Mouse (Mus musculus) intestine, embryonic 15.5 days (tissue): ENCODE measurements around the gene Myl3. TPM values are rescaled to one million over a fixed set of nuclear protein-coding genes. Genes with fewer than 3 reads are reported as not detected.
A peak's percentile ranks its signal among the peaks of the same experiment; 100 is the strongest.

Experiments
- ATAC-seq: fragments of 200-750 bp; cut with Nextera tagmentation; 2 replicates; pipeline ENCODE4 v1.8.0; 2017; ENCODE audit warnings: moderate TSS enrichment, moderate library complexity
- H3K27ac ChIP-seq: fragments of 300-500 bp; sonication (generic); 2 replicates; pipeline ENCODE4 v1.5.1; 2015; ENCODE audit warnings: mild to moderate bottlenecking, inconsistent platforms
- H3K27me3 ChIP-seq: fragments of 300-500 bp; sonication (generic); replicated peaks from 2 replicates; pipeline ENCODE4 v1.6.1; 2015; ENCODE audit warnings: inconsistent platforms
- H3K36me3 ChIP-seq: fragments of 300-500 bp; sonication (generic); 2 replicates; pipeline ENCODE4 v1.6.1; 2015; ENCODE audit warnings: inconsistent platforms
- H3K4me1 ChIP-seq: fragments of 300-500 bp; sonication (generic); replicated peaks from 2 replicates; pipeline ENCODE4 v1.6.1; 2015; ENCODE audit warnings: inconsistent platforms
- H3K4me2 ChIP-seq: fragments of 300-500 bp; sonication (generic); replicated peaks from 2 replicates; pipeline ENCODE4 v1.6.1; 2015; ENCODE audit warnings: mild to moderate bottlenecking, inconsistent platforms
- H3K4me3 ChIP-seq: fragments of 300-500 bp; sonication (generic); replicated peaks from 2 replicates; pipeline ENCODE4 v1.5.1; 2015; ENCODE audit warnings: inconsistent platforms
- H3K9ac ChIP-seq: fragments of 300-500 bp; sonication (generic); 2 replicates; pipeline ENCODE4 v1.6.1; 2015; ENCODE audit warnings: inconsistent platforms
- H3K9me3 ChIP-seq: fragments of 300-500 bp; sonication (generic); 2 replicates; pipeline ENCODE4 v1.6.1; 2016; ENCODE audit warnings: inconsistent platforms
- WGBS: fragments of 180-500 bp; shearing (Covaris S2); methylation state at CpG from one replicate; pipeline ENCODE4 v1.1.7; 2015; 5-methylcytosine and 5-hydroxymethylcytosine counted together
- polyA plus RNA-seq: library from polyadenylated mRNA; unstranded; fragments of >200 nt; fragmentation: Nextera tagmentation; extraction: Ambion mirVana; gene quantifications from 2 replicates; pipeline ENCODE4 v1.2.1, GENCODE M21; 2015

Gene Myl3
- polyA plus RNA-seq, 1 experiment from 2014 or later = 0.58 TPM

DNA sequence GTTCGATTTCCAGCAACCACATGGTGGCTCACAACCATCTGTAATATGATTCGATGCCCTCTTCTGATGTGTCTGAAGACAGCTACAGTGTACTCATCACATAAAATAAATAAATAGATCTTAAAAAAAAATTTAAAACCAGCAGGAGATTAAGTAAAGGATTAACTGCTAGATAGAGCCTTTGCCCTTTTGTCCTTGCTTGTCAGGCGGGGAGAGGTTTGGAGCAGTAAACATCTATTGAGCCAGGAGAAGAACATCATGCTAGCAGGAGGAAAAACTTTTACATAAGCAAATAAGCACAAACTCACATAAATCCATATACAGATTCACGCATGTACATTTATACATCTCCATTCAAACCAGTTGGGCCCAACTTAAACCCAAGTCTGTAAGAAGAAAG lies 29.1 kb upstream of the Myl3 start:
- no peak overlapping the region for H3K9ac ChIP-seq
- H3K27ac ChIP-seq = no peak overlapping the region
- no peaks in the 10 kb centered on the region for H3K9me3 ChIP-seq
- no peak overlapping the region for H3K4me2 ChIP-seq
- WGBS = 72% methylated on average over 4 of the region's 4 CpGs
- H3K36me3 ChIP-seq = 0 out of 2 replicates have a peak, but pooled peaks cover 2% of the 10 kb centered on the region
- no peak for ATAC-seq
- no peak overlapping the region for H3K4me3 ChIP-seq
- peaks cover 26% of the 10 kb centered on the region for H3K4me1 ChIP-seq
- H3K27me3 ChIP-seq = no peaks in the 10 kb centered on the region

DNA sequence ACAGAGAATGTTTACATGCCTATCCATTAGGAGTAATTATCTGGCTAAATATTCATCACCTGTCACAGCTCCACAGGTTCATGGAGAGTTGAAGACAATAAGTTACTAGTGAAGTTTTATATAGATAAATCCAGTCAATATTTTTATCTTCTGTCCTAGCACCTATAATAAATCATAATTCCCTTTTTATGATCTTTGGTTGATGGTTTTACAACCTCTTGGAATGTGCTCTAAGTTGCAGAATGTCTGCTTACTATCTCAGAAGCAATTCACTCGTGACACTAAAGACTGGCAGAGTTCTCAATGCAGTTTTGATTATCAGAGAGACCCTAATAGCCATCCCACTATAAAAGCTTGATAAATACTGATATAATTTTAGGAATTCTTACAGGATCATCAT lies 28.3 kb upstream of the Myl3 start:
- Histone ChIP-seq H3K4me1 (peaks cover 25% of the 10 kb centered on the region), H3K27me3 (no peaks in the 10 kb centered on the region), H3K4me2 (no peak overlapping the region), H3K36me3 (0 out of 2 replicates have a peak, but pooled peaks cover 2% of the 10 kb centered on the region), H3K4me3 (no peak overlapping the region), H3K9ac (no peak overlapping the region), H3K27ac (no peak overlapping the region), H3K9me3 (no peaks in the 10 kb centered on the region)
- peak; percentile 62 for ATAC-seq
- WGBS = 25% methylated on average over 1 of the region's 1 CpGs

DNA sequence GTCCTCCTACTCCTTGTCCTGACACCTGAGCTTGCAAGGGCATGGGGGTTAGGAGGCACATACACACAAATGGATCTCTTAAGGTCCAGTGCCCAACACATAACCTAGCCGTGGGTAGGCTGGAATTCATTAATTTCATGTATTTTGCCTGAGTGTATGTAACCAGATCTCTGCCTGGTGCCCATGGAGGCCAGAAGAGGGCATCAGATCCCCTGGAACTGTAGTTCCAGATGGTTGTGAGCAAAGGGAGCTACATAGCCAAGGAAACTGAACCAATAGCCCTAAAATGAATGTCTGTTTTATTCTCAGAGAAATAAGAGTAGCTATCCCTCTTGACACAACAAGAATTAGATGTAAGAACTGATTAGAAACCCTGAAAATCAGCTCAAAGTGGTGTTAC lies 26.2 kb upstream of the Myl3 start:
- no peak overlapping the region for H3K4me2 ChIP-seq
- peaks cover 20% of the 10 kb centered on the region; the same call in 1 of the 2 replicates for H3K4me1 ChIP-seq
- H3K4me3 ChIP-seq = no peak overlapping the region
- H3K9ac ChIP-seq = no peak overlapping the region
- H3K9me3 ChIP-seq = no peaks in the 10 kb centered on the region
- H3K36me3 ChIP-seq = 0 out of 2 replicates have a peak, but pooled peaks cover 2% of the 10 kb centered on the region
- H3K27ac ChIP-seq = no peak overlapping the region
- WGBS = 36% methylated on average over 1 of the region's 1 CpGs
- no peaks in the 10 kb centered on the region for H3K27me3 ChIP-seq
- no peak for ATAC-seq

DNA sequence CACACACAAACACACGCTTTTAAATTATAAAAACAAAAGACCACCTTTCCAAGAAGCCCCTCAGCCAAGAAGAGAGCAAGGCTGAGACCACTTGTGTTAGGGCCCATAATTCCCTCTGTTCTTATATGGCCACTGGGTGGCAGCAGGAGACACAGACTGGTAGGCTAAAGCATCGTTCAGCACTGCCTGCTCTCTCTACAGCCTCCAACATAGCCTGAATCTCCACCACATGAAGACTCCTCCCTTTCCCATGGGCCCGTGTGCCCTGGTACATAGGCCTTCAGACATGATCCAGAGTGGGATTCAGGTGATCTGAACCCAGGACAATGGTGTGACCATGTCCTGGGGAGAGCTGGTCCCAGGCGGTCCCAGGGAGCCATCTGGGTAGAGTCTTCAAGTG lies 24.9 kb upstream of the Myl3 start:
- 26% methylated on average over 4 of the region's 4 CpGs for WGBS

DNA sequence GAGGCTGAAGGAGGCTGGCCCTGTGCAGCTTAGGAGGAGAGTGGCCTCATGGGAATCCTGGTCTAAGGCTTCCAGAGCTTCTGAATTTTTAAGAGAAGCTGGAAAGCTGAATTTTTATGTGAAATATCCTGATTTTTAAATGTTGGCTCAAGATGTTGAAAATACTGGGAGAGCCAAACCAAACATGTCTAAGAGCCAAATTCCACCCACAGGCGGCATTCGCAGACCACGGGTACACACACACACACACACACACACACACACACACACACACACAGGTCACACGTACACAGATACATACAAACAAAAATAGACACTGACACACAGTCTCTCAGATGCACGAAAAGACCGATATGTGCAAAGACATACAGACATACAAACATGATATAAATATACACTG lies 23.6 kb upstream of the Myl3 start:
- Histone ChIP-seq H3K4me2 (no peak overlapping the region), H3K27ac (no peak overlapping the region), H3K4me1 (peaks cover 14% of the 10 kb centered on the region; the same call in 1 of the 2 replicates), H3K9me3 (no peaks in the 10 kb centered on the region), H3K27me3 (no peaks in the 10 kb centered on the region), H3K9ac (no peak overlapping the region), H3K36me3 (no peaks in the 10 kb centered on the region), H3K4me3 (no peak overlapping the region)
- no peak for ATAC-seq
- 82% methylated on average over 6 of the region's 6 CpGs for WGBS

More for the DNA sequence above, 24.9 kb upstream of the Myl3 start:
- Histone ChIP-seq H3K4me3 (no peak overlapping the region), H3K27ac (no peak overlapping the region), H3K9ac (no peak overlapping the region), H3K27me3 (no peaks in the 10 kb centered on the region), H3K4me1 (peaks cover 17% of the 10 kb centered on the region; the same call in 1 of the 2 replicates), H3K9me3 (no peaks in the 10 kb centered on the region), H3K4me2 (no peak overlapping the region), H3K36me3 (no peaks in the 10 kb centered on the region)
- peak; percentile 26; the same call in 1 of the 2 replicates for ATAC-seq

DNA sequence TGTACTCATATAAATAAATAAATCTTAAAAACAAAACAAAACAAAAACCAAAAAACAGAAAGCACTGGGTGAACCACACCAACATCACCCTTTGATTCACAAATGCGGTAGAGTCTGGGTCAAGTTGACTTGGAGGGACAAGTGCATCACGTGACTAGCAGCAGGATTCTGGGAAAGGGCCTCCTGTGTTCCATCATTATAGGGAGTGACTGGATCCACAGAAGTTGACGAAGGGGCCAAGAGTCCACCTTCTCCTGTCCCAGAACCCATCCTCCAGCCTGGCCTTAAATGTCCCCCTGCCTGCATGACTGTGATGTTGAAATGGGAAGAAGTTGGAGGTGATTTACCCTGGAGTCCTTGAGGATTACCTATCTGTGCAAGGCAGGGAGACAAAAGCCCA lies 22.9 kb upstream of the Myl3 start:
- Histone ChIP-seq H3K27me3 (no peaks in the 10 kb centered on the region), H3K9me3 (no peaks in the 10 kb centered on the region), H3K36me3 (no peaks in the 10 kb centered on the region), H3K4me3 (no peak overlapping the region), H3K4me1 (peaks cover 14% of the 10 kb centered on the region; the same call in 1 of the 2 replicates), H3K9ac (no peak overlapping the region), H3K27ac (no peak overlapping the region), H3K4me2 (no peak overlapping the region)
- ATAC-seq = no peak
- 76% methylated on average over 3 of the region's 3 CpGs for WGBS

DNA sequence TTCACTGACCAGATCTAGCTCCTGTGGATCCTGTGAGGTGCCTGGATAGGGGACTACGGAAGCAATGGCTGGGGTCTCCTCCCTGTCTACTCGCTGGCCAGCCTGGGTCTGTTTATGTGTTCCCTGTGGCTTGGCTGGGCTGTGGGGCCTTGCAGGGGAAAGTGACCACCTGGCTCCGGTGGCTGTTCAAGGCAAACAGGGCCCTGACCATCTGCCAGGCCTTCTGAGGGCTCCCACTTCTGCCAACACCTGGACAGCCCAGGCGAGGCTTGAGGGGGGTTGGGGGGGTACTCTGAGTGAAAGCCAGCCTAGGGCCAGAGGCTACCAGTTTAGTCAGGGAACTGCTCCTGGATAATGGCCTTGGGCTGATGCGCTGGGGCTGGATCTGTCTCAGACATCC lies 21.7 kb upstream of the Myl3 start:
- Histone ChIP-seq H3K4me1 (0 out of 2 replicates have a peak, but pooled peaks cover 6% of the 10 kb centered on the region), H3K36me3 (no peaks in the 10 kb centered on the region; the same call in 1 of the 2 replicates), H3K27ac (no peak overlapping the region), H3K27me3 (no peaks in the 10 kb centered on the region), H3K9me3 (no peaks in the 10 kb centered on the region), H3K4me3 (no peak overlapping the region), H3K4me2 (no peak overlapping the region), H3K9ac (no peak overlapping the region)
- WGBS = 52% methylated on average over 5 of the region's 5 CpGs
- ATAC-seq = no peak

DNA sequence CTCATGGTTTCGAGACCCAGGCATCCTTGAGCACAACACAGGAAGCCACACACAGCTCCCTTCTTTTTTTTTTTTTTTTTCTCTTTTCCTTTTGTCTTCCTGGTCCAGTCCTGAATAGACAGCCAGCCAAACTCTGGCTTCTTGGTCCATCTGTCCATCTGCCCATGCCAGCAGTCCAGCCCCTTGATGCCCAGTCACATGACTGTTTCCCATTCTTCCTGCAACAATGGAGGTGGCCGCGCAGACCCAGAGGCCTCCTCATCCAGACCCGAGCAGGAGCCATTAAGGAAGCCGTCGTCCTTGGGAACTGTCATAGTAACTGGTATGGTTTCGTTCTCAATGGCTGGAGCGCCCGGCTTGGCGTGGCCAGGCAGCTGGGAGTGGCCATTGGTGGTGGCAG lies 19.6 kb upstream of the Myl3 start:
- Histone ChIP-seq H3K27ac (no peak overlapping the region), H3K9me3 (no peaks in the 10 kb centered on the region), H3K4me1 (peaks cover 10% of the 10 kb centered on the region; the same call in 1 of the 2 replicates), H3K4me3 (no peak overlapping the region), H3K4me2 (no peak overlapping the region), H3K27me3 (no peaks in the 10 kb centered on the region), H3K9ac (no peak overlapping the region), H3K36me3 (peaks cover 3% of the 10 kb centered on the region; the same call in 1 of the 2 replicates)
- no peak for ATAC-seq
- 84% methylated on average over 10 of the region's 10 CpGs for WGBS

DNA sequence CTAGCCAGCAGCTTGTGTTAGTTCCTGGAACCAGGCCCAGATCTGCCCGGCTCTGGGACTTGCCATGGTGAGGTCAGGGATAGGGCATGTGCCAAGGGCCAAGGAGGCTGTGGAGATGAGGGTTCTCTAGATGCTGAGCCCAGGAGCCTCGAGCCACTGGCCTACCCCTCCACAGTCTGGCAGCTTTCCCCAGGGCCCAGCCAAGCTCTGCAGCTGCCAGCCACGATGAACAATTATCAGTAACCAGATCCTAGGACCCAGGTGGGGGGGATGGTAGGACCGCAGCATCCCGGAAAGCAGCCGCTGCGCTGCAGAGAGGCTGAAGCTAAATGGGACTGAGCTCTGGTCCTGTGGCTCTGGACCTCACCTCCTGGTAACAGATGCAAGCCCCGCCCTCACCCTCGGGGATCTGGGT lies 15.9 kb upstream of the Myl3 start:
- Histone ChIP-seq H3K4me3 (no peak overlapping the region), H3K4me1 (peaks cover 6% of the 10 kb centered on the region; the same call in 1 of the 2 replicates), H3K27me3 (no peaks in the 10 kb centered on the region), H3K9ac (no peak overlapping the region), H3K36me3 (peaks cover 3% of the 10 kb centered on the region; the same call in 1 of the 2 replicates), H3K9me3 (no peaks in the 10 kb centered on the region), H3K27ac (no peak overlapping the region), H3K4me2 (no peak overlapping the region)
- ATAC-seq = peak; percentile 16; the same call in 1 of the 2 replicates
- WGBS = 39% methylated on average over 9 of the region's 9 CpGs

DNA sequence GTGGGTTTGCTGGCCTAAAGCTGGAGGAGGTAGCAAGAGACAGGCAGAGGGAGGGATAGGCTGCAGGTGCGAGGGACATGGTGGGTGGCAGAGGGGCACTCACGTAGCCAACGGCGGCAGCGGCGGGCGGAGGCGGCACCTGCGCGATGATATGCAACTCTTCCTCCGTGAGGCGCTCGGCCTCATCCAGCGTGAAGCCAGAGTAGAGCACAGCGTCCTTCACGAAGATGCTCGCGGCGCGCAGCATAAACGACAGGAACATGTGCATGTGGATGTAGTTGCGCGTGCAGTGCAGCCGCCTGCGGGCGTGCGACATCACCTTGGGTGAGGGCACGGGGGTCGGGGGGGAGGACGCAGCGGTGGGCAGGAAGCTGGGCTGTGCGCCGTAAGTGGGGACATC lies 14.8 kb upstream of the Myl3 start:
- WGBS = 45% methylated on average over 33 of the region's 33 CpGs
- no peaks in the 10 kb centered on the region for H3K27me3 ChIP-seq
- no peak overlapping the region for H3K27ac ChIP-seq
- no peaks in the 10 kb centered on the region for H3K9me3 ChIP-seq
- peaks cover 6% of the 10 kb centered on the region; the same call in 1 of the 2 replicates for H3K4me1 ChIP-seq
- H3K9ac ChIP-seq = no peak overlapping the region
- peaks cover 3% of the 10 kb centered on the region; the same call in 1 of the 2 replicates for H3K36me3 ChIP-seq
- H3K4me3 ChIP-seq = no peak overlapping the region
- H3K4me2 ChIP-seq = 0 out of 2 replicates have a peak overlapping the region, but pooled peaks have one; percentile 9
- ATAC-seq = no peak

DNA sequence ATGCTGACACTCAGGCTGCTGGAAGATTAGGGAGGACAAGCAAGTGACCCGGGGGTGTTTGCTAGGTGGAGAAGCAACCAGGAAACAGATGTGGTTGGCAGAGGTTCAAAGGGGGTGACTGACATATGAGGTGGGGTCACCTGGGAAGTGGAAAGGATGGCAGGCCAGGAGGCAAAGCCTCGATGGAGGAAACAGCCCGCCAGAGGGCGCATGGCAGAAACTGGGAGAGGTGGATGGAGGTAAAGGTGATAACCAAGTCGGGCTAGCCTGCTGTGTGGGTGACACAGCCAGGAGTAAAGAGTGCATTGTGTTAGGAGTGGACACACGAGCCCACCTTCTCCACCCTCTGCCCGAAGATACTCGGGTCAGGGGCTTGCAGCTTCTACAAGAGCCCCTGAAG lies 11.8 kb upstream of the Myl3 start:
- peaks cover 29% of the 10 kb centered on the region for H3K4me1 ChIP-seq
- no peak for ATAC-seq
- H3K9me3 ChIP-seq = no peaks in the 10 kb centered on the region
- no peak overlapping the region for H3K9ac ChIP-seq
- H3K36me3 ChIP-seq = peaks cover 3% of the 10 kb centered on the region; the same call in 1 of the 2 replicates
- H3K27me3 ChIP-seq = no peaks in the 10 kb centered on the region
- no peak overlapping the region for H3K4me3 ChIP-seq
- H3K27ac ChIP-seq = no peak overlapping the region
- WGBS = 25% methylated on average over 8 of the region's 8 CpGs
- no peak overlapping the region for H3K4me2 ChIP-seq

DNA sequence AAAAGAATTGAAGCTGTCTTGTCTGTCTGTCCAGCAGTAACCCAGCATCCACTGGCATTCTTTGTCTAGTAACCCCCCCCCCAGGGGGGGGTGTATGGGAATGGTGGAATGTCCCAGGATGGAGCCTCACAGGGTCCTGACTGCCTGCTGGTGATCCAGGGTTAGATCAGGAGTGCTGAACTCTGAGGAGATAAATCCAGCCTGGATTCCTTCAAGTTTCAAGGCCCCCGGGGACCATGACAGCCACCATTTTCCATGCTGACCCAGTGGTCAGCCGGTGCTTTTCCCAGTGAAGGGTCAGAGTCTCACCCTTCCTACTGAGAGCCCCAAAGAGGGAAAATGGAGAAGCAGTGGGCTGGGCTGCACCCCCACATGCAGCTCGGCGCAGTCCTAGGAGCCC lies 9.8 kb upstream of the Myl3 start:
- H3K4me1 ChIP-seq = peaks cover 38% of the 10 kb centered on the region
- no peak overlapping the region for H3K4me2 ChIP-seq
- H3K36me3 ChIP-seq = no peaks in the 10 kb centered on the region
- 50% methylated on average over 4 of the region's 4 CpGs for WGBS
- H3K4me3 ChIP-seq = no peak overlapping the region
- no peaks in the 10 kb centered on the region for H3K9me3 ChIP-seq
- no peak overlapping the region for H3K27ac ChIP-seq
- H3K27me3 ChIP-seq = no peaks in the 10 kb centered on the region
- H3K9ac ChIP-seq = no peak overlapping the region
- ATAC-seq = no peak

DNA sequence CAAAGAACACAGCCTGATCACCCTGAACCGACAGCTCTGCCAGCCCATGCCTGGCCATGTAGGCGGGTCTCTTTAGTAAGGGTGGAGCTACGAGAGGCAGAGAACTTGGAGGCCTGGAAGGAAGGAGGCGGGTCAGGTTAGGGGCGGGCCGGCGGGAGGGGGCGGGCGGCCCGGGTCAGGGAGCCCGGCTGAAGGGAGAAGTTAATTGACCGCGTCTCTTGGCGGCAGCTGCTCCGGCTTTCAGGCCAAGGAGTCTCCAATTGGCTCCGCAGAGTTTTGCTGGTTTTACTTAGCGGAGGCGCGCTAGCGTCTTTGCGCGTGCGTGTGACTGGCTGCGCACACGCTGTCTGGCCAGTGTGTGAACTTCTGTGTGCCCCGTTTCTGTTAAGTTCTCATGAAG lies 9.0 kb upstream of the Myl3 start:
- no peaks in the 10 kb centered on the region for H3K36me3 ChIP-seq
- H3K4me1 ChIP-seq = peaks cover 38% of the 10 kb centered on the region
- peak overlapping the region; percentile 61; the same call in 1 of the 2 replicates for H3K27ac ChIP-seq
- peak overlapping the region; percentile 72 for H3K4me2 ChIP-seq
- no peaks in the 10 kb centered on the region for H3K27me3 ChIP-seq
- ATAC-seq = peak; percentile 95
- under 1% methylated on average over 26 of the region's 26 CpGs for WGBS
- peak overlapping the region; percentile 26; the same call in 1 of the 2 replicates for H3K9ac ChIP-seq
- peak overlapping the region; percentile 32 for H3K4me3 ChIP-seq
- H3K9me3 ChIP-seq = no peaks in the 10 kb centered on the region
